Mouse (Mus musculus) hindbrain, embryonic 11.5 days (tissue): ENCODE measurements at regions not wholly inside any gene's neighbourhood (a gene's known extent, or its start where the extent isn't known, plus 50 kb on each side); places are given as distances from the start of the nearest gene placed in this dataset.
A peak's percentile ranks its signal among the peaks of the same experiment; 100 is the strongest.

Source experiments
- ATAC-seq: fragments of 200-750 bp; cut with Nextera tagmentation; 2 replicates; pipeline ENCODE4 v1.8.0; 2017; ENCODE audit warnings: mild to moderate bottlenecking, moderate TSS enrichment, moderate library complexity; ENCODE audit not compliant: low FRiP score
- DNase-seq: peaks from one replicate; pipeline ENCODE4 v3.0.0-alpha.2; 2015; ENCODE audit warnings: low spot score
- H3K27ac ChIP-seq: fragments of 300-500 bp; sonication (generic); 2 replicates; pipeline ENCODE4 v1.5.1; 2014; ENCODE audit warnings: mild to moderate bottlenecking, low read depth, low read length
- H3K27me3 ChIP-seq: fragments of 300-500 bp; sonication (generic); 2 replicates; pipeline ENCODE4 v1.6.1; 2014; ENCODE audit warnings: mild to moderate bottlenecking, low read length, moderate library complexity, mixed read lengths; ENCODE audit not compliant: control insufficient read depth, insufficient read depth
- H3K36me3 ChIP-seq: fragments of 300-500 bp; sonication (generic); 2 replicates; pipeline ENCODE4 v1.6.1; 2014; ENCODE audit warnings: mild to moderate bottlenecking, low read length, moderate library complexity, mixed read lengths; ENCODE audit not compliant: control insufficient read depth, insufficient read depth
- H3K4me1 ChIP-seq: fragments of 300-500 bp; sonication (generic); replicated peaks from 2 replicates; pipeline ENCODE4 v1.6.1; 2014; ENCODE audit warnings: low read length, mixed read lengths; ENCODE audit not compliant: control insufficient read depth, insufficient read depth
- H3K4me2 ChIP-seq: fragments of 300-500 bp; sonication (generic); replicated peaks from 2 replicates; pipeline ENCODE4 v1.6.1; 2014; ENCODE audit warnings: mild to moderate bottlenecking, low read depth, low read length
- H3K4me3 ChIP-seq: fragments of 300-500 bp; sonication (generic); 2 replicates; pipeline ENCODE4 v1.5.1; 2014; ENCODE audit warnings: low read depth, low read length
- H3K9ac ChIP-seq: fragments of 300-500 bp; sonication (generic); 2 replicates; pipeline ENCODE4 v1.6.1; 2014; ENCODE audit warnings: low read depth, low read length
- H3K9me3 ChIP-seq: fragments of 300-500 bp; sonication (generic); 2 replicates; pipeline ENCODE4 v1.6.1; 2016; ENCODE audit warnings: low read length; ENCODE audit not compliant: control insufficient read depth
- WGBS: fragments of 180-500 bp; shearing (Covaris S2); extraction: QIAGEN DNeasy Blood & Tissue Kit; methylation state at CpG from one replicate; pipeline ENCODE4 v1.1.7; 2014; 5-methylcytosine and 5-hydroxymethylcytosine counted together

GRCm38 (mm10) chr6:14819798-14820197 lies 64.7 kb upstream of the Ppp1r3a start:
- no peaks in the 10 kb centered on the region for H3K4me1 ChIP-seq
- 82% methylated on average over 2 of the region's 2 CpGs for WGBS
- no peaks in the 10 kb centered on the region for H3K36me3 ChIP-seq
- ATAC-seq (no peak), DNase-seq (no peak)
- no peak overlapping the region for H3K9ac ChIP-seq
- no peaks in the 10 kb centered on the region for H3K9me3 ChIP-seq
- no peaks in the 10 kb centered on the region for H3K27me3 ChIP-seq
- H3K4me2 ChIP-seq: no peak overlapping the region
- H3K27ac ChIP-seq: no peak overlapping the region
- no peak overlapping the region for H3K4me3 ChIP-seq

- no peak overlapping the region for H3K4me2 ChIP-seq
- H3K27ac ChIP-seq: no peak overlapping the region
- H3K27me3 ChIP-seq: no peaks in the 10 kb centered on the region
- H3K4me1 ChIP-seq: no peaks in the 10 kb centered on the region
- H3K36me3 ChIP-seq: no peaks in the 10 kb centered on the region
- ATAC-seq: no peak
- no peaks in the 10 kb centered on the region for H3K9me3 ChIP-seq
- H3K4me3 ChIP-seq: no peak overlapping the region
- no peak overlapping the region for H3K9ac ChIP-seq
- DNase-seq: no peak
Measured at GRCm38 (mm10) chr6:14824777-14825176, 69.7 kb upstream of the Ppp1r3a start.

GRCm38 (mm10) chr6:14838910-14839309 lies 62.2 kb upstream of the Foxp2 start:
- H3K36me3 ChIP-seq: no peaks in the 10 kb centered on the region
- H3K9ac ChIP-seq: no peak overlapping the region
- DNase-seq (peak; percentile 67), ATAC-seq (no peak)
- no peaks in the 10 kb centered on the region for H3K27me3 ChIP-seq
- no peak overlapping the region for H3K4me2 ChIP-seq
- no peaks in the 10 kb centered on the region for H3K4me1 ChIP-seq
- H3K4me3 ChIP-seq: no peak overlapping the region
- no peak overlapping the region for H3K27ac ChIP-seq
- H3K9me3 ChIP-seq: no peaks in the 10 kb centered on the region
- WGBS: 9% methylated on average over 2 of the region's 2 CpGs
